Mouse (Mus musculus): ENCODE measurements at regions not wholly inside any gene's neighbourhood (a gene's known extent, or its start where the extent isn't known, plus 50 kb on each side); places are given as distances from the start of the nearest gene placed in this dataset.

DNA sequence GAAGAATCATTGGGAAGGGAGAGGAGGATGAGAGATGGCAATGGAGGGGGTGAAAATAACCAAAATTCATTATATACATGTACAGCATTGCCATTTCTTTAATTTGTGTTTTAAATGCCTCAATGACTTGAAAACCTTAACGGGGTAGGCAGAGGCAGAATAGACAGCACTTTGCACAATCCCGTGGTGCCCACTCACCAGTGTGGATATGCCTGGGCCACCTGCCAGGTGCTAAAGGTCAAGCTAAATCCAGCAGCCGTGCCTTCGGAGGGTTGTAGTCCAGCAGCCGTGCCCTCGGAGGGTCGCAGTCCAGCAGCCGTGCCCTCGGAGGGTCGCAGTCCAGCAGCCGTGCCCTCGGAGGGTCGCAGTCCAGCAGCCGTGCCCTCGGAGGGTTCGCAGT lies 182.0 kb downstream of the Srek1 start:
- no peak for TF ChIP-seq EP300 (IDR thresholded peaks at IDR 0.05)
- TF ChIP-seq CTCF (IDR thresholded peaks at IDR 0.05): no peak

All from lung, postnatal 0 days (tissue).